Mouse (Mus musculus) limb, embryonic 13.5 days (tissue): ENCODE data around the gene Iqsec1. TPM values are rescaled to one million over a fixed set of nuclear protein-coding genes. Genes with fewer than 3 reads are reported as not detected.
"Not testable (repeated sequence)": the region's sequence is repeated elsewhere in the genome, so short reads cannot be mapped to it uniquely, and the experiment has no call there.

Experiments used
- ATAC-seq: fragments of 200-750 bp; cut with Nextera tagmentation; 2 replicates; pipeline ENCODE4 v1.8.0; 2017; ENCODE audit warnings: low read depth, moderate number of reproducible peaks, moderate TSS enrichment; ENCODE audit not compliant: low FRiP score
- H3K27ac ChIP-seq: fragments of 300-500 bp; sonication (generic); 2 replicates; pipeline ENCODE4 v1.5.1; 2015; ENCODE audit warnings: inconsistent platforms, mild to moderate bottlenecking, moderate library complexity
- H3K27me3 ChIP-seq: fragments of 300-500 bp; sonication (generic); 2 replicates; pipeline ENCODE4 v1.6.1; 2015; ENCODE audit warnings: mild to moderate bottlenecking, inconsistent platforms
- H3K36me3 ChIP-seq: fragments of 300-500 bp; sonication (generic); 2 replicates; pipeline ENCODE4 v1.6.1; 2015; ENCODE audit warnings: inconsistent platforms, mild to moderate bottlenecking, moderate library complexity
- H3K4me1 ChIP-seq: fragments of 300-500 bp; sonication (generic); 2 replicates; pipeline ENCODE4 v1.6.1; 2015; ENCODE audit warnings: inconsistent platforms
- H3K4me2 ChIP-seq: fragments of 300-500 bp; sonication (generic); replicated peaks from 2 replicates; pipeline ENCODE4 v1.6.1; 2015; ENCODE audit warnings: inconsistent platforms, mild to moderate bottlenecking, moderate library complexity
- H3K4me3 ChIP-seq: fragments of 300-500 bp; sonication (generic); 2 replicates; pipeline ENCODE4 v1.5.1; 2015; ENCODE audit warnings: moderate library complexity, mild to moderate bottlenecking, inconsistent platforms
- H3K9ac ChIP-seq: fragments of 300-500 bp; sonication (generic); 2 replicates; pipeline ENCODE4 v1.6.1; 2015; ENCODE audit warnings: mild to moderate bottlenecking, inconsistent platforms
- H3K9me3 ChIP-seq: fragments of 300-500 bp; sonication (generic); 2 replicates; pipeline ENCODE4 v1.6.1; 2016; ENCODE audit warnings: inconsistent platforms
- WGBS: fragments of 180-500 bp; shearing (Covaris S2); methylation state at CpG from one replicate; pipeline ENCODE4 v1.1.7; 2015; 5-methylcytosine and 5-hydroxymethylcytosine counted together
- polyA plus RNA-seq: library from polyadenylated mRNA; unstranded; fragments of >200 nt; fragmentation: Nextera tagmentation; extraction: Ambion mirVana; gene quantifications from 2 replicates; pipeline ENCODE4 v1.2.1, GENCODE M21; 2015

The Iqsec1 gene
- polyA plus RNA-seq, 1 experiment from 2014 or later, result 11.1 TPM

- Histone ChIP-seq H3K27ac (no peak overlapping the region), H3K4me3 (no peak overlapping the region), H3K9me3 (no peaks in the 10 kb centered on the region), H3K36me3 (peaks cover 71% of the 10 kb centered on the region), H3K4me1 (peaks cover 22% of the 10 kb centered on the region), H3K9ac (no peak overlapping the region), H3K27me3 (no peaks in the 10 kb centered on the region), H3K4me2 (no peak overlapping the region)
- ATAC-seq, result no peak
- 87% methylated on average over 1 of the region's 1 CpGs for WGBS
Observed at GRCm38 (mm10) chr6:90686812-90687211, 301.7 kb downstream of the Iqsec1 start.

- no peaks in the 10 kb centered on the region for H3K27me3 ChIP-seq
- H3K4me3 ChIP-seq, result no peak overlapping the region
- peaks cover 66% of the 10 kb centered on the region for H3K36me3 ChIP-seq
- H3K4me2 ChIP-seq, result no peak overlapping the region
- peaks cover 18% of the 10 kb centered on the region for H3K4me1 ChIP-seq
- no peaks in the 10 kb centered on the region for H3K9me3 ChIP-seq
- no peak overlapping the region for H3K9ac ChIP-seq
- H3K27ac ChIP-seq, result no peak overlapping the region
- ATAC-seq, result no peak
- 78% methylated on average over 3 of the region's 3 CpGs for WGBS
Observed at GRCm38 (mm10) chr6:90683831-90684532, 304.5 kb downstream of the Iqsec1 start.

- 88% methylated on average over 12 of the region's 12 CpGs for WGBS
- H3K4me1 ChIP-seq, result peaks cover 8% of the 10 kb centered on the region
- no peak overlapping the region for H3K27ac ChIP-seq
- H3K27me3 ChIP-seq, result no peaks in the 10 kb centered on the region
- H3K4me2 ChIP-seq, result no peak overlapping the region
- H3K9me3 ChIP-seq, result no peaks in the 10 kb centered on the region
- H3K9ac ChIP-seq, result no peak overlapping the region
- peaks cover 76% of the 10 kb centered on the region for H3K36me3 ChIP-seq
- ATAC-seq, result no peak
- H3K4me3 ChIP-seq, result no peak overlapping the region
Observed at GRCm38 (mm10) chr6:90680401-90680800, 308.1 kb downstream of the Iqsec1 start.

DNA sequence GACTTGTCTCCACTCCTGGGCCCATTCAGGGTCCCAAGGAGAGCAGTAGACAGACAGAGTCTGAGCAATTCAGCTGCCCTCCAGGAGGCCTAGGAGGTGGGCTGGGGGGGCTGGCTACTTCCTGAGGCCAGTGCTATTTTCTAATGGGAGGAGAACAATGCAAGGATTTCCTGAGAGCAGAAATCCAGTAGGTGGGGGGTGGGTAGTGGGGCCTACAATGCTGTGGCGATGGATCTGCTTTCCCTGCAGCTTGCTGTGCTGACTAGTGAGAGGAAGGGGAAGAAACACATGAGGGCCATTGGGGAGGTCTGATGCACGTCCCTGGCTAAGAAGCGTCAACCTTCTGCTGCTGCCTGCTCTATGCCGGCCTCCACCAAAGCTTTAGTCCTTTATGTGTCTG lies 309.7 kb downstream of the Iqsec1 start:
- no peak for ATAC-seq
- 82% methylated on average over 4 of the region's 4 CpGs for WGBS

DNA sequence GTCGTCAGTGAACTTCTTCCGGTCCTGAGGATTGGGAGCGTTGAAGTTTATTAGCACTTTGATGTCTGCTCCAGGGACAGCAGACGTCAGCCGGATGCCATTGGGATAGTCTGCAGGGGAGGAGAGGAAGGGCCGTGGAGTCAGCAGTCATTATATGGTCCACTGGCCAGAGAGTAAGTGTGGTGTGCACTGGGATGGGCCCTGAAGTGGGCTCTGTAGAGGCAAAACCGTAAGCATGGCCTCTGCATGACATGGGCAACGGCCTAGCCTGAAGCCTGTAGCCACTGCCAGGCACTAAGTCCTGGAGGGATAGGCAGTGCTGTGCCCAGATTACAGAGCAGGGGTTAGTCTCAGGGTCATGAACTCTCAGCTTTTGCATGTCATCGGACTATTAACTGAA lies 319.8 kb downstream of the Iqsec1 start:
- no peak overlapping the region for H3K9ac ChIP-seq
- no peaks in the 10 kb centered on the region for H3K4me1 ChIP-seq
- peaks cover 100% of the 10 kb centered on the region for H3K36me3 ChIP-seq
- H3K27ac ChIP-seq, result no peak overlapping the region
- H3K27me3 ChIP-seq, result no peaks in the 10 kb centered on the region
- H3K4me2 ChIP-seq, result no peak overlapping the region
- WGBS, result 62% methylated on average over 9 of the region's 9 CpGs
- H3K9me3 ChIP-seq, result no peaks in the 10 kb centered on the region
- ATAC-seq, result no peak
- no peak overlapping the region for H3K4me3 ChIP-seq

More for the DNA sequence above, 309.7 kb downstream of the Iqsec1 start:
- H3K9ac ChIP-seq, result no peak overlapping the region
- peak overlapping the region; percentile 33; the same call in 1 of the 2 replicates for H3K27ac ChIP-seq
- H3K4me2 ChIP-seq, result no peak overlapping the region
- H3K27me3 ChIP-seq, result no peaks in the 10 kb centered on the region
- no peak overlapping the region for H3K4me3 ChIP-seq
- H3K4me1 ChIP-seq, result no peaks in the 10 kb centered on the region
- H3K9me3 ChIP-seq, result no peaks in the 10 kb centered on the region
- H3K36me3 ChIP-seq, result peaks cover 83% of the 10 kb centered on the region

DNA sequence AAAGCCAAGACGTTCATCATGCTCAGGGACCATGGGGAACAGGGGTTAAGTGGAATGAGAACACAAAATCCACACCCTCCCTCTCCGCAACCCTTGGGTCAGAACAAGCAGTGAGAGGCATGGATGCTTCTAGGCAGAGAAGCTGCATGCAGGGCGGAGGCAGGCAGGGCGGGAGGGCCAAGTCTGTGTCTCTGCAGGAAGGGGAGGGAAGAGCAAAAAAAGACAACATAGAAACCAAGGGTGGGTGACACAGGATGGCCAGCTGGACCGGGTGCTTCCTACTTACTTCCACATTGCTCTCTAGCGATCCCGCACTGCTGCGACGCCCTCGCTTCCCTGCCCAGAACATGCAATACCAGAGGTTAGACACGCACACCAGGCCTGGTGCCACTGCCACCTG lies 324.7 kb downstream of the Iqsec1 start:
- Histone ChIP-seq H3K4me2 (no peak overlapping the region), H3K4me3 (no peak overlapping the region), H3K9ac (no peak overlapping the region), H3K27me3 (no peaks in the 10 kb centered on the region), H3K4me1 (0 out of 2 replicates have a peak, but pooled peaks cover 4% of the 10 kb centered on the region), H3K36me3 (peaks cover 82% of the 10 kb centered on the region), H3K27ac (no peak overlapping the region), H3K9me3 (no peaks in the 10 kb centered on the region)
- no peak for ATAC-seq
- WGBS, result 88% methylated on average over 11 of the region's 11 CpGs

GRCm38 (mm10) chr6:90662148-90662547 lies 326.3 kb downstream of the Iqsec1 start:
- Histone ChIP-seq H3K36me3 (peaks cover 67% of the 10 kb centered on the region), H3K9ac (no peak overlapping the region), H3K4me3 (no peak overlapping the region), H3K4me1 (0 out of 2 replicates have a peak, but pooled peaks cover 4% of the 10 kb centered on the region), H3K4me2 (no peak overlapping the region), H3K27me3 (no peaks in the 10 kb centered on the region), H3K27ac (no peak overlapping the region), H3K9me3 (no peaks in the 10 kb centered on the region)
- ATAC-seq, result no peak
- WGBS, result 97% methylated on average over 5 of the region's 5 CpGs

- H3K4me2 ChIP-seq, result no peak overlapping the region
- no peak for ATAC-seq
- no peaks in the 10 kb centered on the region for H3K27me3 ChIP-seq
- no peak overlapping the region for H3K4me3 ChIP-seq
- H3K9me3 ChIP-seq, result no peaks in the 10 kb centered on the region
- H3K4me1 ChIP-seq, result 0 out of 2 replicates have a peak, but pooled peaks cover 4% of the 10 kb centered on the region
- 83% methylated on average over 11 of the region's 11 CpGs for WGBS
- no peak overlapping the region for H3K27ac ChIP-seq
- H3K9ac ChIP-seq, result no peak overlapping the region
- peaks cover 55% of the 10 kb centered on the region for H3K36me3 ChIP-seq
Observed at GRCm38 (mm10) chr6:90661029-90661399, 327.5 kb downstream of the Iqsec1 start.

- ATAC-seq, result no peak
- H3K9me3 ChIP-seq, result no peaks in the 10 kb centered on the region
- H3K4me3 ChIP-seq, result no peak overlapping the region
- WGBS, result 91% methylated on average over 20 of the region's 20 CpGs
- no peak overlapping the region for H3K27ac ChIP-seq
- no peaks in the 10 kb centered on the region for H3K27me3 ChIP-seq
- H3K9ac ChIP-seq, result no peak overlapping the region
- no peak overlapping the region for H3K4me2 ChIP-seq
- H3K4me1 ChIP-seq, result 0 out of 2 replicates have a peak, but pooled peaks cover 4% of the 10 kb centered on the region
- peaks cover 50% of the 10 kb centered on the region for H3K36me3 ChIP-seq
Observed at GRCm38 (mm10) chr6:90660398-90661028, 328.0 kb downstream of the Iqsec1 start.

GRCm38 (mm10) chr6:90659913-90660312 lies 328.6 kb downstream of the Iqsec1 start:
- ATAC-seq, result no peak
- Histone ChIP-seq H3K27ac (no peak overlapping the region), H3K27me3 (no peaks in the 10 kb centered on the region), H3K4me3 (no peak overlapping the region), H3K4me2 (no peak overlapping the region), H3K9me3 (no peaks in the 10 kb centered on the region), H3K36me3 (peaks cover 44% of the 10 kb centered on the region), H3K9ac (no peak overlapping the region), H3K4me1 (0 out of 2 replicates have a peak, but pooled peaks cover 4% of the 10 kb centered on the region)
- 80% methylated on average over 2 of the region's 2 CpGs for WGBS

GRCm38 (mm10) chr6:90656344-90656850 lies 332.1 kb downstream of the Iqsec1 start:
- H3K27me3 ChIP-seq, H3K4me1 ChIP-seq, H3K27ac ChIP-seq, H3K9me3 ChIP-seq, H3K4me2 ChIP-seq, H3K4me3 ChIP-seq, ATAC-seq, H3K9ac ChIP-seq: not testable (repeated sequence)
- WGBS, result 73% methylated on average over 2 of the region's 2 CpGs
- H3K36me3 ChIP-seq, result peaks cover 12% of the 10 kb centered on the region

GRCm38 (mm10) chr6:90653736-90654135 lies 334.7 kb downstream of the Iqsec1 start:
- 66% methylated on average over 2 of the region's 2 CpGs for WGBS
- Histone ChIP-seq H3K4me2 (no peak overlapping the region), H3K4me1 (no peaks in the 10 kb centered on the region), H3K27ac (no peak overlapping the region), H3K4me3 (no peak overlapping the region), H3K9me3 (peaks cover 4% of the 10 kb centered on the region; the same call in 1 of the 2 replicates), H3K9ac (no peak overlapping the region), H3K27me3 (no peaks in the 10 kb centered on the region), H3K36me3 (no peaks in the 10 kb centered on the region)
- ATAC-seq, result no peak
